Mouse (Mus musculus) embryo, embryonic 10 days (tissue): ENCODE measurements at regions not wholly inside any gene's neighbourhood (a gene's known extent, or its start where the extent isn't known, plus 50 kb on each side); places are given as distances from the start of the nearest gene placed in this dataset.
"Not testable (repeated sequence)": the region's sequence is repeated elsewhere in the genome, so short reads cannot be mapped to it uniquely, and the experiment has no call there.

Experiments used
- DNase-seq: peaks from one replicate; pipeline ENCODE4 v3.0.0-alpha.2; 2015; ENCODE audit warnings: low spot score

DNA sequence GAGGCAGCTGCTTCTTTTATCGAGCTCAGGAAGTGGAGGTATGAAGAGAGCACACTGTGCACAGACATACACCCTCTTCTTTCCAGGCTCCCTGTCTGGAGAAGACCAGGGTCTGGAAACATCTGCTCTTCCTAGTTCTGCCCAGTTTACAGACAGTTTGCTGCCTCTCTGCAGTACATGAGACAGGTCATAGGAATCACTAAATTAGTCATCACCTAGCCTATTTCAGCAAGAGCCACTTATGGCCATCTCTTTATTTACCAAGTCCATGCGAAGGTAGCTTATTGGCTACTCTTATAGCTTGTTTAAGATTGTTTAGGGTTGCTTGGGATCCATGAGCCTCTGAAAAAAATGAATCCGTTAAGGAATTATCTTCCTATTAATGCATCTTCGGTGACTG is 257.9 kb downstream of the Nfkbiz start:
- DNase-seq, result no peak

DNA sequence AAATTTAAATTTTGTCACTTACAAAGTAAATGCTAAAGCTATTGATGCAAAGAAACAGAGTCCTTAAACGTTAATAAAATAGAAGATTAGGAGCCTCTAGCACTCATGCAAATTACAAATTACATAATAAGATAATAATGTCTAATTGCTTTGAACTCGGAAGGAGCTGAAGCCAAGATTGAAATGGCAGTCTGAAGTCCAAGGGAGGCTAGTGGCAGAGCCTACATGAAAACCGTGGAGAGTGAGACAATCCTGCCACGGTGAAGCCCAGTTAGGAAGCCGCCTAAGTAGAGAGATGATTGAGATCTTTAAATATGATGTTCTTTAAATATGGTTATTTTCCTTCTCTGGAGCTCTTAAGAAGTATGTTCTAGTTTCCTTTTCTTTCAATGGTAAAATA is 260.0 kb downstream of the Nfkbiz start:
- no peak for DNase-seq

DNA sequence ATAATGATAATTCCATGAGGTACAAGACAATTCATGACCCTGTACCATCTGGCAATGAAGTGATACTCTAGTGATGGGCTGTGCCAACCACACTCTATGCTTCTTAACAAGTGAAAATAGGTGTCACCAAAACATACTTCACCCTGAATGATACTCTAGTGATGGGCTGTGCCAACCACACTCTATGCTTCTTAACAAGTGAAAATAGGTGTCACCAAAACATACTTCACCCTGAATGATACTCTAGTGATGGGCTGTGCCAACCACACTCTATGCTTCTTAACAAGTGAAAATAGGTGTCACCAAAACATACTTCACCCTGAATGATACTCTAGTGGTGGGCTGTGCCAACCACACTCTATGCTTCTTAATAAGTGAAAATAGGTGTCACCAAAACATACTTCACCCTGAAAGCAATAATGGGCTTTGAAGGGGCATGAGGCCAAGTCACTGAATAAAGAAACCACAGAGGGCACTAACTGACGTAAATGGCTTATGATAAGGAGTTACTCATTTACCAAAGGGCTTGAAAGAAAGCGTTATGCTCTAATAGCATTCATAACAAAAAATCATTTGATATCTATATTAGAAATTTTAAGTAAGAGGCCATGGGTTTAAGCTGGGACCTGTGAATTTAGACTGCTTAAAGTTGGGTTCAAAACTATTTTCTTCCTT is 263.0 kb downstream of the Nfkbiz start:
- DNase-seq, result not testable (repeated sequence)

DNA sequence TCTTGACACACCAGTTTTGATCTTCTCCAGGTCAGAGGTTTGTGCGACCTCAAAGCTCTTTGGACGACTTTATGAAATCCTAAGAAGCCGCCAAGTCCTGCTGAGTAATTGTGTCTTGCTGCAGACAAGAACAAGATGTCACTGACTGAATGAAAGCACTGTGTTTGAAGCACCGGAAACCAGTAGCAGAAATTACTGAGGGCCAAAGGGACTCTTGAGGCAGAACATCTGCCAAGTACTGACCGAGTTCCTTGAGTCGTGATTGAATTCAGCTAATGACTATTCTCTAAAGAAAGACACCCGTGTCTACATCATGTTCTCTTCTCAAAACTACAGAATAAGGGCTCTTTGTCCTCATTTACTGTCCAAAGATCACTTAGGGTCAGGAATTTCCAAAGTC is 267.6 kb downstream of the Nfkbiz start:
- no peak for DNase-seq

DNA sequence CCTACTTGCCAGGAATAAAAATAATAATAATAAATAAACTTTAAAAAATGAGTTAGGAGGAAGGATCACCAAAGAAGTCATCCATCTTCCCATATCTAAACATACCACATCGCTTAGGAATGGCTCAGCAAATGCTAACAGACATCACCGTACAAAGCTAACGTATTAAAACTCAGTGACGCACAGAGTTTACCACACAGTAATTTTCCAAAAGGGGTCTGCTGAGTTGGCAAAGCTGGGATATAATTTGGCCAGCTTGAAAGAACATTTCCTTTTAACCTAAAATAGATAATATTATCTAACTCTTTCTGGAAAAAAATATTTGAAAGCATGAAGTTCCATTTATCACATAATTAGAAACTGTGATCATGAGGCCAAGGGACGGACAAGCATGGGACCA is 268.6 kb downstream of the Nfkbiz start:
- DNase-seq, result no peak

DNA sequence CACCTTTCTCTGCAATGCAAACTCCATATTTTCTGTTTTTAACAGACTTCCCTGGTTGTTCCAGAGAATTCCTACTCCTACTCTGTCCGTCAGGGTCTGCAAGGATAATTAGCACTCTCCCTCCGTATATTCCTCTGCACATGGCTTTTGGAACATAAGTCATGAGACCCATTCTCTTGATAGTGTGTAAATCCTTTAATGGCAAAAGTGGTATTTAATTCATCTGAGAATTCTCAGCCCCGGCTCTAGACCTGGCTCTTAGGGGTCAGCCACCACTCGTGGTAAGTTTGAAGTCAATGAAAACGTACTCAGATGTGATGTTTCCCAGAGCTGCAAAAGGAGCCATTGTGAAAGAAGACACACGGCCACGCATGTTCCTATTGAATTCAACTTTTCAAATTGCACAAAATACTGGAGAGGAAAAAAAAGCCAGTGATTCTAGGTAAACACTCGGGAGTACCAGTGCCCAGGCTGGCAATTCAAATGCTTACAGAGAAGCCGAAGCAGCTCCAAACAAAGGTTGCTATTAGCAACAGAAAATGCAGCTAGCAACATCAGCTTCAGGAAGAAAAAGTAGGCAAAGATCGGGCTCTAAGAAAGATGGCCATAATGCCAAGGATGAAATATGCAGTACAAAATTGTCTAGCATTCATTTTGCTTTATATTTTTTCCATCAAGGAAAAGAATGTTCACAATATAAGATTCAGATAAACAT is 258.2 kb upstream of the Zpld1 start:
- DNase-seq, result peak; percentile 64

DNA sequence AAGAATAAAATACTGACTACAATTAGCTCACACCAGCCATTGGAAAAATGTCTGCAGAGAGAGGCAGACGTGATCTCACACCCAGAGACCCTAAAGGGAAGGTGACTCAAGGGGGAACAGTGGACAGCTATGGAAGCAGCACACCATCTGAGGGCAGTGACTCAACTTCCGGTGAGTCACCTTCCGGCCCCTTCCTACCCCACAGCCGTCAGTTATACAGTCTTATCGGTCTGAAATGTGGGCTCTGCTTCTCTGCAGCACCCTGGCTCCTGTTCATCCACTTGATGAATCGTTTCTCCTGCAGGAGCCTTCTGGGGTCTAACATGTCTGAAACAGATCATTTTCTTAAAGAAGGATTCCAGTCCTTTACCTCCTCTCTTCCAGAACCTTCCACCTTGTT is 257.4 kb upstream of the Zpld1 start:
- DNase-seq, result no peak

DNA sequence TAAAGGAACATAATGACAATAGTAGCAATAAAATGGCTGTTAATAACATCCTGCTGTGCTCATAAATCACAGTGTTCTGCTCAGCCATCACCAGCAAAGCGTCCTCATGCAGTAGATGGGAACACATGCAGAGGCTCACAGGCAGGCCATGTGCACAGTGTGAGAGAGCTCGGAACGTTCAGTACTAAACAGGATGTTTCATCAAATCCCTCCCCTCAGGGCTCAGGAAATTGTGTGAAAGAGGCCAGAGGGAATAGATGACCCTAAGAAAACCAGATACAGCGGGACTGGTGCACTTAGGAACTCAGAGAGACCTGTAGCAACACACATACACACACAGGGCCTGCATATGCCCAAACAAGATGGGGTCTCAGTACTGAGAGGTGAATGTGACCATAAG is 256.1 kb upstream of the Zpld1 start:
- DNase-seq, result no peak

DNA sequence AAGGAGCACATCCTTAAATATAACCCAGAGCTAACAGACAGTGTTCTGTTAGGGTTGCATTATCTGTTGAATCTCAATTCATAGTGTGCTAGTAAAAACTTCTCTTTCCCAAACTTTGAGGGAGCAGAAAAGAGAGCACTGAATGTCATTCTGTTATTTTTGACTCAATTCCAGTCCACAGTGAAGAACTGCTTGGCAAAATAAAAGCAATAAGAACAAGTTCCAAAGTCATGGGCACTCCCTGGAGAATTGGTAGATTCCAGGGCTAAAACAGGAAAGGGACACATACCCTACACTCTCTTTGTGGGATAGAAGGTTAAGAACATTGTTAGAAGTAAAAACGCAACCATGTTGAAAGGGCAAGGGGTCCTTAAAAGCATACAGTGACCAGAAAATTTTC is 253.6 kb upstream of the Zpld1 start:
- no peak for DNase-seq

DNA sequence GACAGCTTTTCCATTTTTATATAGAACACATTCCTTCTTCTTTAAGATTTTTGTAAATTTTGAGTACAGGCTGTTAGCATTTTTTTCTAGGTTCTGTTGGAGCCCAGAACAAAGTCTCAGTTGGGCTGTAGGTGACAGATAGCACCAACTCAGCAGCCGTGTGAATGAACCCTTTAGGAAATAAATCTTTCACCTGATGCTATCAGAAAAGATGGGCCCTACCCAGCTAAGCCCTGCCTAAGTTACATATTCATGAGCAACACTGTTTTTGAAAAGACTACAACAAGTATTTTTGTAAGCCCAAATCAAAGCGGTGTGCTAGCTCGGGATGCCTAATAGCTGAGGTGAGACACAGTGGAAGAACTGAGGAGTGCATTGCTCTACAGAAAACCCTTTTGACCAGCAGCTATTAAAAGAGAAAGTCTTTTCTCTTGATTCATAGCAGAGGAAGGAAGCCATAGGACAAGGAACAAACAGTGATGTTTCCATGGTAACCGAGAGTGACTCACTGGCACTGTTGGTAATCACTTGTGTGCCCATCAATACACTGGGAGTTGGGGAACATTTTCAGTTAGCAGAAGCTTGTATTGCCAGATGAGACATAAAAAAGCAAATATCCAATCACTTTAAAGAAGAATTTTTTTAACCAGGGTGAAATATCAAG is 253.0 kb upstream of the Zpld1 start:
- DNase-seq, result peak; percentile 55

DNA sequence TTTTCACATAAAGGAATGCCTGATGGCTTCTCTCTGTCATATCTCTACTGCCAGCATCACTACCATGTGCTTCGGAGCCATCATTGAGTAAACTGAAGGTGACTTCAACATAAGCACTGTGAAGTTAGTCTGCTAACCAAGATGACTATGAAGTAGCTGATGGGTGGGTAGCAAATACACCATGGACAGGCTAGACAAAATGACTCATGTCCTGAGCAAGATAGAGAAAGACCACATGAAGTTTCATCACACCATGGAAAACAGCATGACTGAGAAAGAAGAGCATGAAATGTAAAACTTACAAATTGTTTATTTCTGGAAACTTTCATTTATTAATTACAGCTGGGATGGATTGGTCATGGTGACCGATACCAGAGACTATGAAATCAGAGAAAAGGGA is 249.3 kb upstream of the Zpld1 start:
- DNase-seq, result no peak

DNA sequence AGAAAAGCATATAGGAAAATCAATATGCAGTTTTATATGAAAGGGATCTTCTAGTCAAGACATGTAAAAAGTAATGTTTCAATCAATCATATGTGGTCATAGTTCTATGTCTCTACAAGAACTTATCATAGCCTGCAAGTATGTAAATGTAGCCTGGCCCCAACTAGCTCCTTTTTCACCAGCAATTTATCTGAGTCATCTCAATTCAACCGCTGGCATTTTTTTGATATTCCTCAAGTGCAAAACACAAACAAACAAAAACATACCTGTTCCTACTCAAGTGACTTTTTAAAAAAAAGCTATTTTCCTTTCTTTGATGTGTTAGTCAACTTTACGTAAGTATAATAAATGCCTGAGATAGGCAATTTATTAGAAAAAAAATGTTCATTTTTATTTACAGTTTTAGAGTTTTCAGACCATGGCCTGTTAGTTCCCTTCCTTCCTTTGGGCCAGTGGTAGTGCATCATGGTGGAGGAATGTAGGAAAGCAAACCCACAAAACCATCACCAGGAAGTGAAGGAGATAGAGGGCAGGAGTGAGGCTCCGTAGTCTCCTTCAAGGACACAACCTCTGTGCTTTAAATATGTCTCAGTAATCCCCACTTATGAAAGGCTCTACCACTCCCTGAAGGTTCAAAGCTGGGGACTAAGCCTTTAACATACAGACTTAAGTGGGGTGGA is 242.7 kb upstream of the Zpld1 start:
- DNase-seq, result no peak

DNA sequence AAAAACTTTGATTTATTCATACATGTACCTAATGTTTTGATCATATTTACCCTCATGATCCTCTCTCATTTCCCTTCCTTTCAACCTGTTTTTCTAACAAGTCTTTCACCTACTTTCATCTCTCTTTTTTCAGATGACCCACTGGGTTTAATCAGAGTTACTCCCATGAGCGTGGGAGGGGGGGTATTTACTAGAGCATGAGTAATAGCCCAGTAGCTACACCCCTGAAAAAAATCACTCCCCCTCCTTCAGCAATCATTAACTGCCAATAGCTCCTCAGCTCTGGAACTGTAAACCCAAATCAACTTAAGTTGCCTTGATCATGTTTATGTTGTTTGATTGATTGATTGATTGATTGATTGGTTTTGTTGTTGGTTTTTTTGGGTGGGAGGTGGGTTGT is 241.4 kb upstream of the Zpld1 start:
- no peak for DNase-seq

DNA sequence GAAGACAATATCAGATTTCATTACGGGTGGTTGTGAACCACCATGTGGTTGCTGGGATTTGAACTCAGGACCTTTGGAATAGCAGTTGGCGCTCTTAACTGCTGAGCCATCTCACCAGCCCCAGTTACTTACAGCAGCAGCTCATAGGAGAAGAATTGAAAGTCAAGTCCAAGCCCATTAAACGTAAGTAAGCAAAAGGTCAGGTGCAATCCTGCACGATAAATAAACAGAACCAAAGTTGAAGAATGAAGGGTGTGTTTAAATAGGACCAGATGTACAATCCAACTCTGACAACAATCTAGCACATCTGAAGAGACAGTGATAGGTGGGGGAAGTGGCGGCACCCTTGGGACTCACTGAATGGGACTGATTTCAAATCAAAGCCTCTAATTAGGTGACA is 239.8 kb upstream of the Zpld1 start:
- no peak for DNase-seq

DNA sequence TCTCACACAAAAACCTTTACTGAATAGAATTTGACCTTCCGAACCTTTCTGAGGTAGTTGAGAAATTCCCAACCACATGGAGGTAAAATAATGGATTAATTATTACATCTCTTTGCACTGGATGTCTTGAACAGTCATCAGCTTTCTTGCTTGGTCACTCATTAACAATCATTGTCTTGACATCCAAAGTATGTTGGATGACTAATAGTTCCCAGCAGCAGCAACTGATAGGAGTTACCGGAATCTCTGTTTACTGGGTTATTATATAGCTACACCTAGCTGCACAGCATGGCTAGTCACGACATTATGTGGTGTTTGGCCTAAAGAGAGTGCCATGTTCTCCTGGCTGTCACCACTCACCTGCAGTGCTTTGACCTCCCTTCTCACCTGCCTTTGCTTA is 234.9 kb upstream of the Zpld1 start:
- no peak for DNase-seq

DNA sequence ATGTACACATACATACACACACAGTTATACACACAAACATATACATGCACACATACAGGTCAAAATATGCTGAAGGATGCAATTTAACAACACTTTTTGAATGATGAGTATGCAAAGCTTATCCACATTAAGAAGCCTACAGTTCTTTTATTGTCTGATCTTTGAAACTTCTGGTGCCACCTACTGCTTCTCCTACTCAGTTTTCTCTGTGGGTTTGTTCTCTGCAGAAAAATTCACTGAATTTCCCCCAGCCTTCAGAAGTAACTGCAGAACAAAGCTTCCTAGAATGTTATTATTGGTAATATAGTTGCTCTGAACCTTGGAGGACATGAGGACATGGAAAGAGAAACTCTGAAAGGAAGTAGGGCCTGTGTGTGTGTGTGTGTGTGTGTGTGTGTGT is 233.1 kb upstream of the Zpld1 start:
- no peak for DNase-seq

DNA sequence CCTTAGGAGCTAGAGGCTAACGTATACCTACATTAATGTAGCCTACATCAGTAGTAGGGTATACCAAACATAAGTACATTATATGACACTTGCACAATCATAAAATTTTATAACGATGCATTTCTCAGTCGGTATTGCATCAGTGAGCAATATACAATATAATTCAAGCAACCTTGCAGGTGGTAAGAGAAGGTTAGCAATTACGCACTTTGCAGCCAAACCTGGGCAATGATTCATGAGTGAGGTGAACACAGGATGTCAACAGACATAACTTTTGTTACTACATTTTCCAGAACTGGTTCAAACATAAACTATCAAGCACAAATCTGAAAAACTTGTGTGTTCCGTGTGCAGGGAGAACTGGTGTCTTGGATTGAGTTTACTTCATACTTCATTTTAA is 229.9 kb upstream of the Zpld1 start:
- no peak for DNase-seq

DNA sequence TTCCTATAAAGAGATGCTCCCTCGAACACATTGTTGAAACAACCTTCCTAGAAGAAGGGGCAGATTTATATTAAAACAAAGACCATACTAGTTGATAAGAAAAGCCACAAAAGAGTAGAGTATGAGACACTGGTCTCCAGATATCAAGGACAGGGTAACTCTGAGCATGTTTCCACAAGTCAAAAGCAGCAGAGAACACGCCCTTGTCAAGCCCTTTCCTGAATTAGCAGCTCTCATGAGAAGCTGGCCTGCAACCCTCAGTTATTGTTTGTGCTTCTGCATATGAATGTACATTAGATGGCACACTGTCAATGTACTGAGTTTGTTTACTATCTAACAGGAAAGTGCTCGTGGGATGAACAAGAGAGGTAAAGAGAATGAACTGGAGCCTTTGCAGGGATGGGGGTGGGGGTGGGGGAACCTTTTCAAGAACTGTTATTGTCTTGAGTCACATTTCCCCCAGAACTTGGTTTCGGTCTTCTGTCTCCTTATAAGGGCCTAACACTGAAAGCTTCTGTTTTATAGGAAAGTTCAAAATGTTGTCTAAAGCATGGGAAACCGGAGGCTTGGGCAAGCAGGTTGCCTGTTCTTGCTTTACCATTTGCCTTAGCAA is 228.6 kb upstream of the Zpld1 start:
- no peak for DNase-seq

DNA sequence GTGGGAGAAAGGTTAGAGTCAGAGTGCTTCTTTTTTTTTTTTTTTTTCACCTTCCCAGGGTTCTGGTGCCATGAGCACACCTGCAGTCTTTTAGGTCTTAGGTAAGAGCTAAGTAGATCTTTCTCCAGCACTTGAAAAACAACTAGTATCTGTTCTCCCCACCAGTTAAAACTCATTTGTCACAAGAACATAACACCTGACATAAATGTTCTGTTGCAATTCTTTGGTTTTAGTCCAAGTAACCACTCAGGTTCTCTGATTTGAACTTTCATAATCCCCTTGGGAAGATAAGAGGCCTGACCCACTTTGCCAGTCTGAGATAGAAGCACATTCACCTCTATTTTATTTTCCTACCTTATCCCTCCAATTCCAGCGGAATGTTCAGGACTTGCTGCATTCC is 225.5 kb upstream of the Zpld1 start:
- DNase-seq, result no peak

DNA sequence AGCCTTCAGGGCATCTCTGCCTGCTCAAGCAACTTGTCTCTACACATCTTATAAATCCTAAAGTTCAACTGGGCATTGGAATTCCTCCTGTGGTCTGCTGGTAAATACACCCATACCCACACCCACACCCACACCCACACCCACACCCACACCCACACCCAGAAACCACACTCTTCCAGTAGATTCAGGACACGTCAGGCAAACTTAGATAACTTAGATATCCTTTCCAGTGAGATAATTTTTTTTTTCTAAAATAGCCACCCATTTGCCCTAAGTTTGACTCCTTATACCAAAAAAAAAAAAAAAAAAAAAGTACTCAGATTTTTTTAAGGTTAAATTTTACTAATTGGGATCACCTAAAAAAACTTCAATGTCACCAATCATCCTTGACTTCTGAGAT is 224.5 kb upstream of the Zpld1 start:
- DNase-seq, result no peak

DNA sequence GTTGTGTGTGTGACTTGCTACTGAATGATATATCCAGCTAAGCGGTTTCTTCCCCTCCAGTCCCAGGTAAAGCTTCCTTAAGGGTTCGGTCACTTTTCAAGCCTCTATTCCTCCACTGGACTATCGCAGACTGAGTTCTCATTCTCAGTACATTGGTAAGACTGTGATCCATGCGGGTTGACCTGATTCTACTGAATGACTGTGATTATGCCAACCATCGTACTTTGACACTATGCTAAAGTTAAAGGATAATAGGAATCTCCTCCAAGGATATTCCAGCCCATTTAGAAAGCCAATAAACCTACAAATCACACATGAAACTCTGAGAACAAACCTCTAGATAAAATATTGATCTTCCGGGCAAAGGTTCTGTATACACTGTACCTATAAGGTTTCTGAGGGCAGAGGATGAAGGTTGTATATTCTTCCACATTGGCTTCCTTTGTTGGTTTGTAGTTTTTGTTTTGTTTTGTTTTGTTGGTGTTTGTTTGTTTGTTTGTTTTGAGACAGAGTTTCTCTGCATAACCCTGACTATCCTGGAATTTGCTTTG is 223.7 kb upstream of the Zpld1 start:
- DNase-seq, result no peak

DNA sequence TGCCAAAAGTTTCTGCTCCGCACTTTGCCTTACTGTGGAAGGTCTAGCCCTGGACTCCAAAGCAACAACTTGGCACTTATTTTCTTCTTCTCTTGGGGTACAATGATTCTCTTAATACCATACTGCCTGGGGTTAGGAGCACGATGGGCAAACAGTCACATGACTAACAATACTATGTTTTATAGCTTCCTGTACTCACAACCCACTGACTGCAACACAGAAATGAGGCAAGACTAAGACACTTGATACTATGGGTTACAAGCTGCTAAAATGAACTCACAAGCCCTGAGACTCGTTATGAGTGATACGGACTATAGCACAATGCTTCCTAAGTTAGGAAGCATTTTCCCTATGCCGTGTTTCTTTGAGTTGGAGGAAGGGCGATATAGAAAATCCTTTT is 222.3 kb upstream of the Zpld1 start:
- DNase-seq, result no peak
